Mouse (Mus musculus): Measurements from ENCODE around the gene Ppp2r1b.
A peak's percentile ranks its signal among the peaks of the same experiment; 100 is the strongest.

Gene Ppp2r1b

GRCm38 (mm10) chr9:50841079-50841789 is 3.9 kb upstream of the Ppp2r1b start:
- no peak for DNase-seq (ENCODE audit: low read depth)

GRCm38 (mm10) chr9:50845547-50845946 is 446 bp downstream of the Ppp2r1b start:
- no peak for DNase-seq (ENCODE audit: low read depth)

GRCm38 (mm10) chr9:50847133-50847532 is 2.0 kb downstream of the Ppp2r1b start:
- DNase-seq (ENCODE audit: low read depth), result no peak

- DNase-seq (ENCODE audit: low read depth), result no peak
Observed at GRCm38 (mm10) chr9:50847606-50848368, 2.7 kb downstream of the Ppp2r1b start.

- no peak for DNase-seq (ENCODE audit: low read depth)
Observed at GRCm38 (mm10) chr9:50848821-50849220, 3.7 kb downstream of the Ppp2r1b start.

- DNase-seq (ENCODE audit: low read depth), result peak; percentile 75
Observed at GRCm38 (mm10) chr9:50849249-50849648, 4.1 kb downstream of the Ppp2r1b start.

- DNase-seq (ENCODE audit: low read depth), result no peak
Observed at GRCm38 (mm10) chr9:50849755-50850154, 4.7 kb downstream of the Ppp2r1b start.

- no peak for DNase-seq (ENCODE audit: low read depth)
Observed at GRCm38 (mm10) chr9:50850271-50850670, 5.2 kb downstream of the Ppp2r1b start.

- no peak for DNase-seq (ENCODE audit: low read depth)
Observed at GRCm38 (mm10) chr9:50850713-50851112, 5.6 kb downstream of the Ppp2r1b start.

GRCm38 (mm10) chr9:50852634-50853349 is 7.7 kb downstream of the Ppp2r1b start:
- no peak for DNase-seq (ENCODE audit: low read depth)

- DNase-seq (ENCODE audit: low read depth), result peak; percentile 54
Observed at GRCm38 (mm10) chr9:50854376-50854775, 9.3 kb downstream of the Ppp2r1b start.

GRCm38 (mm10) chr9:50855133-50855766 is 10.1 kb downstream of the Ppp2r1b start:
- DNase-seq (ENCODE audit: low read depth), result peak; percentile 69

GRCm38 (mm10) chr9:50855780-50856179 is 10.7 kb downstream of the Ppp2r1b start:
- no peak for DNase-seq (ENCODE audit: low read depth)

- DNase-seq (ENCODE audit: low read depth), result peak; percentile 72
Observed at GRCm38 (mm10) chr9:50856341-50857081, 11.4 kb downstream of the Ppp2r1b start.

GRCm38 (mm10) chr9:50857082-50857641 is 12.1 kb downstream of the Ppp2r1b start:
- DNase-seq (ENCODE audit: low read depth), result peak; percentile 56

- no peak for DNase-seq (ENCODE audit: low read depth)
Observed at GRCm38 (mm10) chr9:50858681-50859080, 13.6 kb downstream of the Ppp2r1b start.

GRCm38 (mm10) chr9:50861119-50861839 is 16.2 kb downstream of the Ppp2r1b start:
- DNase-seq (ENCODE audit: low read depth), result no peak

GRCm38 (mm10) chr9:50863824-50864223 is 18.7 kb downstream of the Ppp2r1b start:
- DNase-seq (ENCODE audit: low read depth), result no peak

- no peak for DNase-seq (ENCODE audit: low read depth)
Observed at GRCm38 (mm10) chr9:50864877-50865276, 19.8 kb downstream of the Ppp2r1b start.

GRCm38 (mm10) chr9:50865803-50866202 is 20.7 kb downstream of the Ppp2r1b start:
- no peak for DNase-seq (ENCODE audit: low read depth)

- no peak for DNase-seq (ENCODE audit: low read depth)
Observed at GRCm38 (mm10) chr9:50867015-50867414, 21.9 kb downstream of the Ppp2r1b start.

All from c-Kit-positive CD71-positive TER-119-negative erythroid progenitor cells, embryonic 14.5 days (primary cell).